Mouse (Mus musculus) frontal cortex, postnatal 10 days (tissue): ENCODE measurements around the gene Gpr132.

Experiments
- DNase-seq, 2 experiments: peaks; one replicate each; pipeline ENCODE4 v3.0.0; 2022; ENCODE audit warnings: low spot score in 2 of 2, mixed read lengths in 1 of 2

Gene Gpr132

GRCm38 (mm10) chr12:112877073-112877576 lies 9.1 kb upstream of the Gpr132 start:
- no peak for DNase-seq

DNA sequence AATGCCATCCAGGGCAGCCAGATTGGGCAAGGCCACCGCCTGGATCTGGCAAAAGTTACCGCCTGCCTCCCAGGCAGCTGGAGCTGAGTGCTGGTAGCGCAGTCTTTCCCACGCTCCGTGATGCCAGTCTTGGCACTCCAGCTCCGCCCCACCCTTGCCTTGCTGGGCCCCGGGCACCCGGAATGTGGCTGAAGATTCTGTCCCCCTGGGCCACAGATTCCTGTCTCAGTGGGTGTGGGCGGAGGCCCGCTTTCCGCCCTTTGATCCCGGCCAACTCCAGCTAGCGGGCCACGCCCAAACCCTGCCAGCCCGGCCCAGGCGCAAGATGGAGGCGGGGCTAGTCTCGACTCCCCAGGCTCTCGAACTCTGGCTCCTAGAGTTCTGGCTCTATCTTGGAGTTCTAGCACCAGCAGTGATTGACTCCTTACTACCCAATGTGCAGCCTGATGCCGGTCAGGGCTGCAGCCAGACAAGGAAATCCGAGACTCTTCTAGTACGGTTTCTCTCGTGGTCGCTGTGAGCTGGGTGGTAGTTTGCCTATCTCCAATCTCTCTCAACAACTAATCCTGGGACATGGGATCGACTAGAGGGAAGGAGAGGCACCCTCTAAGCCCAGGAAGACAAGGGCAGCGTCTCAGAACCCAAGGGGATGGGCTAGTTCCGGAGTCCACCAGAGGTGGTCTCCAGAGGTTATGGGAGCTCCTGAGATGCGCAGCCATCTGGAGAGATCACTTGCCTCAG lies 8.5 kb upstream of the Gpr132 start:
- DNase-seq = no peak

GRCm38 (mm10) chr12:112875225-112876013 lies 7.4 kb upstream of the Gpr132 start:
- DNase-seq = peak; percentile 74 to 84

DNA sequence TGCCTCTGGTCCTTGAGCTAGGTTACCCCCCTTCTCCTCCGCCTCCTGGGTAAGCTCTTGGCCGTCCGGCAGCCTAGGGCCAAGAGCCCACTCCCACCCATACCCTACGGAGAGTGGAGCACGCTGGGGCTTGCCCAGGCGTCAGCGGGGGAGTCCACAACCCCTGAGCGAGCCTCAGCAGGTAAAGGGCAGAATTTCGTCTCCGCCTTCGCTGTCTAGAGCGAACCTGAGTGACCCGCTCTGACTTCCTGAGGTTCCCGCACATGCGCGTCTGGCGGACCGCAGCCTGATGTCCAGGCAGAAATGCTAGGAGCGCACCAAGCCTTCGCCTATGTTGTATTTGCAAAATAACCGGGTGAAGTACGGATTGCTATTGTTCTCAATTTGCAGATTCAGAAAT lies 6.2 kb upstream of the Gpr132 start:
- DNase-seq = no peak

- peak in 1 of 2 experiments; percentile 61 for DNase-seq
These were observed 5.6 kb upstream of the Gpr132 start for GRCm38 (mm10) chr12:112873452-112874190.

DNA sequence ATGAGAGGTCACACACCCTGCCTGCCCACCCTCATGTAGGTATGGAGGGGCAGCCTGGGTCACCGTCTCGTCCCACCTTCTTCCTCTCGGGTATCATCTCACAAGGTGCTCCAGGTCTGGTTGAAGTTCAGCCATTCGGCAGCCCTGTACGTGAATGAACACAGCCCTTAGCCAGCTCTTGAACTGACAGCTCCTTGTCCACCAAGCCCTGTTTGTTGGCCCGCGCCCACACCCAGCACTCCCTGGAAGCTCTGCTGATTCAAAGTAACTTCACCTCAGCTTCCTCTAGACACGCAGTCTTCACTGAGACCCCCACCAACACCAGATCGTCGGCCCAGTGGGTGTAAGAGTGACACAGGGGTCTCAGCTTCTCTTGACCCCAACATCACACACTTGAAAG lies 5.0 kb upstream of the Gpr132 start:
- no peak for DNase-seq

GRCm38 (mm10) chr12:112871272-112871671 lies 3.2 kb upstream of the Gpr132 start:
- DNase-seq = no peak

GRCm38 (mm10) chr12:112870775-112871174 lies 2.7 kb upstream of the Gpr132 start:
- no peak for DNase-seq

GRCm38 (mm10) chr12:112869783-112870204 lies 1.8 kb upstream of the Gpr132 start:
- DNase-seq = no peak

DNA sequence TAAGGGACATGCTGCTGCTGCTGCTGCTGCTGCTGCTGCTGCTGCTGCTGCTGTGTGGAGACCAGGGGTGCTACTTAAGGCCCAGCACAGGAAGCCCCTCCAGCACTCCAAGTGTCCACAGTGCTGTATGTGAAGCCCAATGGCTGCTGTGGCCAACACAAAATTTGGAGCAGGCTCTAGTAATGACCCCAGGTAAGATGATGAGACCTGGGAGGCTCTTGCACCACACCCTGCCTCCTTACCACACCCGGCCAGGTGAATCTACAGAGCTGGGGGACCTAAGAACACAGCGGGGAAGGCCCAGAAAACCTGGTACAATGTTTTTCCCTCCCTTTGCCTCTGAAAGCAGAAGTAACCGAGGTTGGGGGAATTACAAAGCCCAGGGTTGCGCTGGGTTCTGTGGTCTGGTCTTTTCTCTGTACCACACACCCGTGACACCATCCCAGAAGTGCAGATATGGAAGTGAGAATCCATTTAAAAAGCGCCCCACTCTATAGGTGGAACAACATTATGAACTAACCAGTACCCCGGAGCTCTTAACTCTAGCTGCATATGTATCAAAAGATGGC lies 838 bp downstream of the Gpr132 start:
- DNase-seq = no peak

DNA sequence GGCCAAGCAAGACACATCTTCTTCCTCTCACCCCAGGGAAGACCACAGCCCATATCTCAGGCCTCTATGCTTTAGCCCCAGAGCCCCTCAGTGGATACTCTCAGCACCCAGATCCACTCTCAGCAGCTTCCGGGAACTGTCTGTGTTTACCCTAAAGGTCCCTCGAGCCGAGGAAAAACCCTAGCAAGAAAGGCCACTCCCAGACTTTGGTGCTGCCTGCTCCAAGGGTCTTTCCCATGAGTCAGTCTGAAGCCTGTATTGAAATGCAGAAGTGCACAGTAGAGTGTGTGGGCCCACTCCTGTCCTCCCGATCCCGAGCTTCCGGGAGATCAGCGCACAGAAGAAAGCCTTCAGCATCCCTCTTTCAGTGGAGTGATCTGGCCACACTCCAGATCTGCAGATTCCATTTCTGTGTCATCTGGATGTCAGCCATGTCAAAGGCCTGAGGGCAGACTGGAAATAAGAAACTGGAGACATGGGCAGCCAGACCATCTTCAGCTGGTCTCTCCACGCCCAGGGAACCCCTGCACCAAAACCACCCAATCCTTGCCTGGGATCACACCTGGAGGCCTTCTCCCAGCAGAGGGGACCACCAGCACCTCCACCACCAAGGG lies 1.5 kb downstream of the Gpr132 start:
- no peak for DNase-seq

GRCm38 (mm10) chr12:112864804-112865203 lies 3.2 kb downstream of the Gpr132 start:
- no peak for DNase-seq

DNA sequence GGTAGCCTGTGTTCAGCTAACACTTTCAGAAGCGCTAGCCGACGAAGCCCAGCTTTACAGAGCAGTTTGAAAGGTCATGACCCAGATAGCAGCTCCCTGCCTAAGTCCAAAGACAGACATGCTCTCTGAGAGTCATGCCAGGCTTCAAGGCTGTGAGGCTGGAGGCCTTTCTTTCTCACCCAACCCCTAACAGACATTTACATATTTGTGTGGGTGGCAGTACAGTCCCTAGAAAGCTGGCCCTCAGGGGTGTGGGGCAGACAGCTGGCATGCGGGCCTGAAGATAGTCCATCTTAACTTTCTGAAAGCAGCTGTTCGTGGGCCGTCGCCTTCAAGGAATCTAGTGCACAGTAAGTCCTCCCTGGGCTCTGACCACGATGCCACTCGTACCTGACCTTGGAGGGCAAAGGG lies 6.1 kb downstream of the Gpr132 start:
- DNase-seq = no peak

- no peak for DNase-seq
These were observed 7.3 kb downstream of the Gpr132 start for GRCm38 (mm10) chr12:112860765-112861164.

DNA sequence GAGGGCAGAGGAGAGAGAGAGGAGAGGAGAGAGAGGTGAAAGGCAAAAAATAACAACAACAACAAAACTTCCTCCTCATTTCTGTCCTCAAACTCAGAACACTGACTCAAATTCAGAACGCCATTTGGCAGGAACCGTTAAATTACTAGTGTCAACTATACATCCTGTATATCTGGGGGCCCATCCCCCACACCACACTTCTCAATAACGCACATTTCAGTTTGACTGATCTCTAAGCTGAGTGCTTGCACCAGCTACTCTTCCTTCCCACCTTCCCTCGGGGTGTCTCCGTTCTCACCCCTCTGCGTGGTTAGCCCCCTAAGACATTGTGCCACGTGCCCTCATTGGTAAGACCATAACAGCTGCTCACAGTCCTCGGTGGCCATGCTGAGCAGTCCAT lies 8.1 kb downstream of the Gpr132 start:
- no peak for DNase-seq

DNA sequence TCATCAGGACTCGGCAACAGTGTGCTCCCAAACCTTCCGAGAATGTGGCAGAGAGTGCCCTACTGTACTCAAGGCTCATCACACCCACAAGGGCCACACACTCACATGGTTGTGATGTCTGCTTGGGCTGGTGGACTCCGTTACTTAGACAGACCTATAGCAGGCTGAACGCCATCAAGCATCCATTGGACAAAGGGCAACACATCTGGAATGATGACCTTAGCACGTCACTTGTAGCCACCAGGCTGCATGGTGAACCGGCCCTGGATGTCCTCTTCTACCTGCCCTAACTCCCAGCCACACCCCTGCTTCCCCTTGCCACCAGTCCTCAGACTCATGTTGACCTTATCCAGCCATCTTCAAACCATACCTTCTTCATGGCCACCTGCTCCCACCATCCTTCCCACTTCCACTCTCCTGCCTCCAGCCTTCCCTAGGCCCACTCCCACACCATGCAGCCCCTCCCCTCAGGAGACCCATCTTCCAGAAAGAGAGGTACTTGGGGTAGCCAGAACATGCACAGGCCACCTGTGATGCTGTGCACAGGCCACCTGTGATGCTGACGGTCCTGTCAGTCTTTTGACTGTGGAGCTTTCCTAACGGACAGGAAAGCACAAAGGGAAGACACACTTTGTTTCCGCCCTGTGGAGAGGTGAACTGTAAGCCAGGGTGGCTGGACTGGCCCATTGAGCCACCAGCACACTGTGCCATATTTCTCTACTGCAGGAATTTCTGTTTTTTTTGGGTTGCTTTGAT lies 9.3 kb downstream of the Gpr132 start:
- no peak for DNase-seq

DNA sequence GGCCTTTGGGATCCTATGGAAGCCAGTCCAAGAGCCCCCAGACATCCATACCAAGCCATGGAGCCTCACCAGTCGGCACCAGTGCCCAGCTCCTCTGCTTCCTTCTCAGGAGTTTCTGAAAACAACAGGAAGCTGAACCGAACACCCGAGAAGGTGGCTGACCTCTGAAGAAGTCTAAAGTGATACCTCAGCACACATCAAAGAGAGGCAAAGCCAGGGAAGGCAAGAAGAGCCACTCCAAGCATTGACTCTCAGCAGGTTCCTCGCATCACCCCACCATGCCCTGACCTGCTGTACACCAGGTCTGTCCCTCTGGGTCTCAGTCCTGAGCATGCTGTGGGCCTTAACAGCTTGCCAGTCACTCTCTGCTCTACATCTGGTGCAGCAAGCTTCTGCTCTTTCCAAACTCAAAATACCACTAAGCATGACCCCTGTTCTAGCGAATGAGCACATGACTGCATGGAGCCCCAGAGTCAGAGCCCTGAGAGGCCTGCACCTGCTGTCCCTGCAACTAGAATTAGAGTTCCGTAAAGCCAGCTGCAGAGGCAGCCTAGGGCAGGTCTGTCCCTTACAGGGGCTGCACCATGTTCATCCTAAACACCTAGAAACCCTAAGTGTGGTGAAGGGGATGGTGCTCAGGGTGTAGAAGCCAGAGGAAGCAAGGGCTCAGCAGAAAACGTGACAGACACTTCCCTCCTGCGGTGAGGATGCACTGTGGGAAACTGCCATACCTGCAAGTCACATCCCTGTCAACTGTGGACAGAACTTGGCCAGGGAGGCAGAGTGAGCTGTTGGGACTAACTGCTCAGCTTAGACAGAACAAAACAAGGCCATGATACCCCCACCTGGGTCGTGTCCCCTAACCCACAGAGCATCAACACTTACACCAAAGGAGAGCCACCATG lies 10.8 kb downstream of the Gpr132 start:
- DNase-seq = no peak

- no peak for DNase-seq
These were observed 11.7 kb downstream of the Gpr132 start for GRCm38 (mm10) chr12:112856338-112856737.

DNA sequence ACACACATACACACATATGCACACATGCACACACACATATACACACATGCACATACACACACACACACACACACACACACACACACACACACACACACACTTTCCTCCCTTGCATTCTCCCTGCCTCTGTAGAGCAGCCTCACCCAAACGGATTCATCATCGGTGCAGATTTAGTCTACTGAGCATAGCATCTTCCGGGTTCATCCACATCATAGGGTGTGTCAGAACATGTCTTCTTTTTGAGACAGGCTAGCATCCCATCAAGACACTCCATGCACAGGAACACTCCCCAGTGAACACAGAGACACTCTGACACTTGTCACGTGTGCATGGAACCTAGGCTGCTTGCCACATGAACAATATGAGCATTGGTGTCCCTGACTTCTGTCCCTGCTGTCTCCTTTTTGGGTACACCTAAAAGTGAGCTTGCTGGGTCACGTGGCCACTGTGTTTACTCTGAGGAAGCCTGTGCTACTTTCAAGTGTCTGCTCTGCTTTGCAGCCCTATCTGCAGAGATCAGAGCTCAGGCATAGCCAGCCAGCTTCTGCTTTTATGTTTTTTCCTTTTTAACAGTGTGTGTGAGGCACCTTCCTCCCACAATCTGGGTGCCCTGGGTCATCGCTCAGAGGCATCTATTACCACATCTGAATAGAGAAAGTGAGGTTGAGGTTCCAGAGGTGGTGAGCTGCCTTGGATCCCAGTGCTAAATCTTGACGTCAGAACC lies 13.3 kb downstream of the Gpr132 start:
- no peak for DNase-seq
